Mouse (Mus musculus) cerebellum, adult 2 months (tissue): Measurements from ENCODE around the gene Nin. TPM values are rescaled to one million over a fixed set of nuclear protein-coding genes. Genes with fewer than 3 reads are reported as not detected.

ENCODE experiments used
- DNase-seq, 2 experiments: peaks; one replicate each; pipeline ENCODE4 v3.0.0; 2021
- H3K27ac ChIP-seq: fragments of 200-500 bp; 2 replicates; pipeline ENCODE4 v1.5.1; 2012; ENCODE audit warnings: low read length, control low read depth, inconsistent platforms; ENCODE audit not compliant: insufficient read depth
- H3K27me3 ChIP-seq: fragments of 200-500 bp; 2 replicates; pipeline ENCODE4 v1.6.1; 2012; ENCODE audit warnings: inconsistent platforms, mild to moderate bottlenecking, low read length, moderate library complexity; ENCODE audit not compliant: control insufficient read depth, insufficient read depth
- H3K4me1 ChIP-seq: fragments of 200-500 bp; 2 replicates; pipeline ENCODE4 v1.6.1; 2011; ENCODE audit warnings: low read length; ENCODE audit not compliant: control insufficient read depth, insufficient read depth
- H3K4me3 ChIP-seq: fragments of 200-500 bp; replicated peaks from 2 replicates; pipeline ENCODE3; 2011; ENCODE audit warnings: mild to moderate bottlenecking, low read depth, low read length, control low read depth; ENCODE audit not compliant: insufficient read depth
- CTCF ChIP-seq: fragments of 200-500 bp; IDR thresholded peaks from 2 replicates; pipeline ENCODE4 v1.5.1; 2011; ENCODE audit warnings: low read depth, mild to moderate bottlenecking, control low read depth, low read length, moderate library complexity, borderline replicate concordance; ENCODE audit not compliant: insufficient read depth
- POLR2A ChIP-seq: fragments of 200-500 bp; IDR thresholded peaks from 2 replicates; pipeline ENCODE4 v1.6.1; 2011; ENCODE audit warnings: low read length, control low read depth, borderline replicate concordance; ENCODE audit not compliant: insufficient read depth
- WGBS: fragments of 180-500 bp; shearing (Covaris S2); methylation state at CpG from one replicate; pipeline ENCODE4 v1.1.7; 2018; 5-methylcytosine and 5-hydroxymethylcytosine counted together
- polyA plus RNA-seq: library from polyadenylated mRNA; depleted of rRNA; stranded (reverse); fragments of >200 nt; gene quantifications from 2 replicates; pipeline ENCODE4 v1.2.3, GENCODE M21; 2012

Nin gene
- polyA plus RNA-seq, 1 experiment = 7.2 TPM

DNA sequence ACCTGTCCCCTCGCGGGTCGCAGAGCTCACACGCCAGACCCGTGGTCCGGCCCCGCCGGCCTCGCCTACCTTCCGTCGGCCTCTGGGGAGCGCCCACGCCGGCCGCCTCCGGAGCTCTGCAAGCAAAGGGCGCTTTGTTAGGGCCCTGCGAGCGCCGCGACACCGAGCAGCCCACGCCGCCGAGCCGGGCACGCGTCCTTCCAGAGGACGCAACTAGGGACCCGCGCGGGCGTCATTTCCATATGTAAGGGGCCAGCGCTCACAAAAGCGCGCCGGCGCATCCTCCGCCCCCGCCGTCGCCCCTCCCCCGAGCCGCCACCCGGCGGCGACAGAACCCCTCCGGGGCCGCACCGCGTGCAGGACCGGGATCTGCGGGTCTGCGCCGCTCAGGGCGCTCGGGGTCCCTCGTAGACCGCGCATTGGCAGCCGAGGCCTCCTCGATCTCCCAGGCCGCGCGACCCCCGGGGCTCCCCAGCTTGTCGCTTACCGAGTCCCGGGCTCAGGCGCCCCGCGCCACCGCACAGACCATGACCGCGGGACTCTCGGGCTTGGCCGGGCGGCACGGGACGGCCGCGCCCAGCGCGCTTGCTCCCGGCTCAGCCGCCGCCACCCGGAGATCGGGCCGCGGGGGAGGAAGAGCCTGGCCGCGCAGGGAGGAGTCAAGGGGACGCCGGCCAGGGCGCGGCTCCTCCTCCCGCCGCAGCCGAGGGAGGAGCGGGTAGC lies 2.0 kb downstream of the Nin start:
- Histone ChIP-seq H3K27ac (no peak overlapping the region), H3K4me1 (peaks cover 2% of the 10 kb centered on the region; the same call in 1 of the 2 replicates), H3K27me3 (no peaks in the 10 kb centered on the region), H3K4me3 (peak overlapping the region; percentile 74)
- peak; percentile 68 to 69 for DNase-seq
- WGBS = under 1% methylated on average over 99 of the region's 101 CpGs
- TF ChIP-seq CTCF = no peak
- TF ChIP-seq POLR2A = no peak

GRCm38 (mm10) chr12:70111117-70111366 lies 2.5 kb downstream of the Nin start:
- H3K4me1 ChIP-seq = peaks cover 2% of the 10 kb centered on the region; the same call in 1 of the 2 replicates
- DNase-seq = no peak
- H3K27ac ChIP-seq = no peak overlapping the region
- H3K4me3 ChIP-seq = peak overlapping the region; percentile 74
- WGBS = 1% methylated on average over 16 of the region's 16 CpGs
- no peaks in the 10 kb centered on the region for H3K27me3 ChIP-seq
- TF ChIP-seq CTCF = no peak

DNA sequence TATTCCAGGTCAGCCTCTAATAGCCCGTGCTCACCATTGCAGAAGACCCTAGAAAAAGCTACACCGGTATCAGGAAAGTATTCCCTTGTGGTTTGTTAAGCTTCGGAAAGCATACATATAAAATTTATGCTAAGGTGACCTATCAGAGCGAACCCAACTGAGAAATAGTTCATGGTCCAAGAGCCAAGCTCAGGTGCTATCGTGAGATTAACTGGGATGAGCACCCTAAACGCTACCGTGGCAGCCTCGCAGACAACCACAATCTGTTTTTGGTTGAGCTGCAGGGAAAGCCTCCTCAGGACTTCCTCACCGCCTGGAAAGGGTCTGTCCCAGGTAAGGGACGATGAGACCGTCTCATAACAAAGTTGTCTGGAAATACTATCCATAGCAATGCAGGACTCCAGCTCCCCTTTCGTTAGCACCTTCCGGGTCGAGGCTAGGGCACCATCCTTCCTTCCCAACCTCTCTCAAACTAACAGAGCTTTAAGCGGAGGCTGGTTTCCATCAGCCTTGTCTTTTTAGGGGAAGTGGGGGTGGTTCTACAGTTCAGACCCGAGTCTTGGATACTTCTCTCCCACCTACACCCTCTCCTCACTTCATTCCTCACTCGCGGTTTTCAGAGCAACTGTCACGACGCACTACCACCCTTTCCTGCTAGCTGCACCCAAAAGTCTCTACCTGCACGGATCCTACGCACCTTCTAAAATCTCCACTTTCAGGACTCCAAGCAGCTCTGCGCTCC lies 3.0 kb downstream of the Nin start:
- Histone ChIP-seq H3K4me3 (peak overlapping the region; percentile 74), H3K4me1 (peaks cover 2% of the 10 kb centered on the region; the same call in 1 of the 2 replicates), H3K27ac (no peak overlapping the region), H3K27me3 (no peaks in the 10 kb centered on the region)
- TF ChIP-seq CTCF = no peak
- no peak for TF ChIP-seq POLR2A
- peak in 1 of 2 experiments; percentile 30 for DNase-seq
- 7% methylated on average over 23 of the region's 23 CpGs for whole genome bisulfite sequencing

GRCm38 (mm10) chr12:70109921-70110320 lies 3.6 kb downstream of the Nin start:
- H3K27ac ChIP-seq = no peak overlapping the region
- WGBS = 46% methylated on average over 6 of the region's 6 CpGs
- peak; percentile 29 to 38 for DNase-seq

GRCm38 (mm10) chr12:70108104-70108503 lies 5.4 kb downstream of the Nin start:
- Histone ChIP-seq H3K27me3 (no peaks in the 10 kb centered on the region), H3K4me1 (peaks cover 2% of the 10 kb centered on the region; the same call in 1 of the 2 replicates), H3K4me3 (no peak overlapping the region), H3K27ac (no peak overlapping the region)
- DNase-seq = no peak
- TF ChIP-seq POLR2A = no peak
- no peak for TF ChIP-seq CTCF
- 88% methylated on average over 2 of the region's 2 CpGs for WGBS

More at GRCm38 (mm10) chr12:70109921-70110320, 3.6 kb downstream of the Nin start:
- no peak for TF ChIP-seq CTCF
- TF ChIP-seq POLR2A = no peak
- H3K27me3 ChIP-seq = no peaks in the 10 kb centered on the region
- H3K4me1 ChIP-seq = peaks cover 2% of the 10 kb centered on the region; the same call in 1 of the 2 replicates
- H3K4me3 ChIP-seq = peak overlapping the region; percentile 10

DNA sequence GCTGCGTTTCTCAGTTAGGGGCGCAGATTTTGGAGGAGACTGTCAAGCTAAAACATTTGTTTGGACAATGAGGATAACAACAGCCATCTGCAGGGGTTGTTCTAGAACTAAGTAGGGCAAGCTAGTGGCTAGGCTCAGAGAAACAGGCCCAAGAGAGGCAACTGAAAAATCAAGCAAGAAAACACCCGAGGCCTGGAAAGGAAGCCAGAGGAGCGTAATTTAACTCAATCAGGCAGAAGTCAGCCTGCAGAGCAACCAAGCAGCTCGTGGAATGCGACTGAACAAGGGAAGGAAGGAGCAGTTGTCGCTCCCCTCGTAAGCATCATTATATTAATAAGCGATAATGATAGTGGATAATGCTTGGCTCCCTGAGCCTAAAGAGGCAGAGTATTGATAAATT lies 7.0 kb downstream of the Nin start:
- no peak for DNase-seq
- no peak overlapping the region for H3K27ac ChIP-seq
- H3K4me1 ChIP-seq = peaks cover 2% of the 10 kb centered on the region; the same call in 1 of the 2 replicates
- H3K27me3 ChIP-seq = no peaks in the 10 kb centered on the region
- H3K4me3 ChIP-seq = no peak overlapping the region
- WGBS = 64% methylated on average over 9 of the region's 9 CpGs
- no peak for TF ChIP-seq POLR2A
- no peak for TF ChIP-seq CTCF

- Histone ChIP-seq H3K4me3 (no peak overlapping the region), H3K4me1 (peaks cover 2% of the 10 kb centered on the region; the same call in 1 of the 2 replicates), H3K27ac (no peak overlapping the region), H3K27me3 (no peaks in the 10 kb centered on the region)
- no peak for DNase-seq
- 74% methylated on average over 6 of the region's 6 CpGs for WGBS
- no peak for TF ChIP-seq CTCF
- TF ChIP-seq POLR2A = no peak
These were observed 7.6 kb downstream of the Nin start for GRCm38 (mm10) chr12:70105885-70106284.
